ENCODE assay signal across 11 mouse cellular contexts in the genomic region with DNA sequence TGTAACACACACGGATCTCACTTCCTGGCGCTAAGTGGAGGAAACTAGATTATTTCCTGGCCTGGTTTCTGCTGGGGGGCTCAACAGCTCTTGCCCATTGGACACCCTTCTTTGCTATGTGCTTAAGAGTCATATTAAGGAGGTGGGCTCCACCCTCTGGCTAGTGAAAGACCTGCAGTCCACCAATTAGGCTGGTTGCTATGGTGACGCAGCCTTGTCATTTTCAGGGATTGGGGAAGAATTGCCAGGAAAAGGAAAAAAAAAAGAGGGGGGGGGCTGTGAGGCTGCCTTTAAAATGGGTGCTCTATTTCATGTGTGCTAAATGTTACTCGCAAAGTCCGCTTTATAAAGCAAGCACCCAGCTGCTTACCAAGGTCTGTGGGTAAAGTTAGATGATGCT. TPM values are rescaled to one million over a fixed set of nuclear protein-coding genes. Genes with fewer than 3 reads are reported as not detected.
DNase-seq lines count a peak whose midpoint lies in the region; ATAC-seq lines count a peak whose summit lies in the region.
"Had no signal": no experiment of that assay in that cellular context is flagged by ENCODE, and none has a peak within 500 bp of the region (broad histone marks: within the 10 kb centered on the region; RNA-seq: fewer than 3 reads in every experiment).

No protein-coding gene starts in this region.

- H3K27ac ChIP-seq in intestine, embryonic 14.5 days (ENCODE audit: low read depth) = no peak overlapping the region
- no peak overlapping the region for H3K27ac ChIP-seq in intestine, embryonic 16.5 days (ENCODE audit: low read length)
- no peak overlapping the region for H3K27ac ChIP-seq in hindbrain, embryonic 14.5 days
- peak overlapping the region; percentile 25; the same call in 1 of the 2 replicates for H3K27ac ChIP-seq in midbrain, embryonic 13.5 days
- H3K27ac ChIP-seq in kidney, embryonic 16.5 days (ENCODE audit: low read length) = no peak overlapping the region
- H3K27ac ChIP-seq: liver, embryonic 13.5 days; stomach, embryonic 15.5 days had no signal

- H3K9ac ChIP-seq in intestine, embryonic 14.5 days (ENCODE audit: low read length) = no peak overlapping the region
- no peak overlapping the region for H3K9ac ChIP-seq in intestine, embryonic 16.5 days (ENCODE audit: low read depth, low read length)
- 0 out of 2 replicates have a peak overlapping the region, but pooled peaks have one; percentile 95 for H3K9ac ChIP-seq in hindbrain, embryonic 14.5 days
- peak overlapping the region; percentile 46; the same call in 1 of the 2 replicates for H3K9ac ChIP-seq in midbrain, embryonic 13.5 days (replicated peaks)
- H3K9ac ChIP-seq in kidney, embryonic 16.5 days (replicated peaks; ENCODE audit: low read length) = no peak overlapping the region
- H3K9ac ChIP-seq: liver, embryonic 13.5 days; stomach, embryonic 15.5 days had no signal

- peaks cover 78% of the 10 kb centered on the region for H3K27me3 ChIP-seq in intestine, embryonic 14.5 days (replicated peaks; ENCODE audit: control insufficient read depth, insufficient read depth, low read length)
- H3K27me3 ChIP-seq in intestine, embryonic 16.5 days (replicated peaks; ENCODE audit: control insufficient read depth, insufficient read depth, low read length) = peaks cover 64% of the 10 kb centered on the region
- H3K27me3 ChIP-seq in hindbrain, embryonic 14.5 days (ENCODE audit: control insufficient read depth, insufficient read depth, low read length) = no peaks in the 10 kb centered on the region
- H3K27me3 ChIP-seq in midbrain, embryonic 13.5 days = peaks cover 16% of the 10 kb centered on the region; the same call in 1 of the 2 replicates
- peaks cover 75% of the 10 kb centered on the region for H3K27me3 ChIP-seq in kidney, embryonic 16.5 days (ENCODE audit: insufficient read depth, low read length)

- no peaks in the 10 kb centered on the region for H3K9me3 ChIP-seq in intestine, embryonic 14.5 days (ENCODE audit: control insufficient read depth, low read length)
- no peaks in the 10 kb centered on the region for H3K9me3 ChIP-seq in intestine, embryonic 16.5 days (ENCODE audit: control insufficient read depth, low read length)
- no peaks in the 10 kb centered on the region for H3K9me3 ChIP-seq in hindbrain, embryonic 14.5 days (ENCODE audit: control insufficient read depth, low read length)
- no peaks in the 10 kb centered on the region for H3K9me3 ChIP-seq in midbrain, embryonic 13.5 days
- H3K9me3 ChIP-seq in kidney, embryonic 16.5 days (ENCODE audit: low read length) = no peaks in the 10 kb centered on the region
- H3K9me3 ChIP-seq: liver, embryonic 13.5 days; stomach, embryonic 15.5 days had no signal

- H3K4me1 ChIP-seq in intestine, embryonic 14.5 days (replicated peaks; ENCODE audit: control insufficient read depth, insufficient read depth, low read length) = no peaks in the 10 kb centered on the region
- H3K4me1 ChIP-seq in intestine, embryonic 16.5 days (ENCODE audit: control insufficient read depth, insufficient read depth, low read length) = peaks cover 6% of the 10 kb centered on the region; the same call in 1 of the 2 replicates
- H3K4me1 ChIP-seq in hindbrain, embryonic 14.5 days (replicated peaks; ENCODE audit: control insufficient read depth, insufficient read depth, low read length) = peaks cover 62% of the 10 kb centered on the region
- H3K4me1 ChIP-seq in midbrain, embryonic 13.5 days (replicated peaks) = peaks cover 69% of the 10 kb centered on the region
- peaks cover 5% of the 10 kb centered on the region; the same call in 1 of the 2 replicates for H3K4me1 ChIP-seq in kidney, embryonic 16.5 days (ENCODE audit: insufficient read depth, low read length)
- H3K4me1 ChIP-seq: liver, embryonic 13.5 days; stomach, embryonic 15.5 days had no signal

- no peak overlapping the region for H3K4me2 ChIP-seq in intestine, embryonic 14.5 days (ENCODE audit: low read length)
- H3K4me2 ChIP-seq in intestine, embryonic 16.5 days (ENCODE audit: low read depth, low read length) = no peak overlapping the region
- H3K4me2 ChIP-seq in hindbrain, embryonic 14.5 days (replicated peaks) = peak overlapping the region; percentile 66
- H3K4me2 ChIP-seq in midbrain, embryonic 13.5 days (replicated peaks) = peak overlapping the region; percentile 75
- H3K4me2 ChIP-seq in kidney, embryonic 16.5 days (replicated peaks; ENCODE audit: low read depth, low read length) = no peak overlapping the region
- H3K4me2 ChIP-seq: liver, embryonic 13.5 days; stomach, embryonic 15.5 days had no signal

- peak; percentile 58 for DNase-seq in intestine, embryonic 14.5 days (ENCODE audit: low spot score)
- peak; percentile 62 to 79 for DNase-seq in cerebellum, postnatal 25 days
- peak; percentile 77 for DNase-seq in hindbrain, embryonic 14.5 days (ENCODE audit: low spot score)
- no peak for DNase-seq in adrenal gland, adult (ENCODE audit: inconsistent age in 2 of 2, low spot score in 1 of 2)
- DNase-seq: liver, embryonic 13.5 days had no signal

- H3K4me3 ChIP-seq in intestine, embryonic 14.5 days (ENCODE audit: low read depth, low read length) = no peak overlapping the region
- no peak overlapping the region for H3K4me3 ChIP-seq in intestine, embryonic 16.5 days (ENCODE audit: low read length)
- H3K4me3 ChIP-seq in hindbrain, embryonic 14.5 days (replicated peaks; ENCODE audit: low read length) = peak overlapping the region; percentile 85
- H3K4me3 ChIP-seq in midbrain, embryonic 13.5 days (replicated peaks) = peak overlapping the region; percentile 85
- no peak overlapping the region for H3K4me3 ChIP-seq in kidney, embryonic 16.5 days (ENCODE audit: low read length)
- H3K4me3 ChIP-seq: erythroblast, embryonic 14.5 days; liver, embryonic 13.5 days; stomach, embryonic 15.5 days had no signal

- 42% methylated on average over 5 of the region's 5 CpGs for WGBS in intestine, embryonic 14.5 days
- 46% methylated on average over 5 of the region's 5 CpGs for WGBS in intestine, embryonic 16.5 days
- 40% methylated on average over 5 of the region's 5 CpGs for WGBS in hindbrain, embryonic 14.5 days
- 43% methylated on average over 5 of the region's 5 CpGs for WGBS in midbrain, embryonic 13.5 days
- 52% methylated on average over 5 of the region's 5 CpGs for WGBS in kidney, embryonic 16.5 days

- no peaks in the 10 kb centered on the region for H3K36me3 ChIP-seq in intestine, embryonic 14.5 days (ENCODE audit: control insufficient read depth, insufficient read depth, low read length)
- H3K36me3 ChIP-seq in intestine, embryonic 16.5 days (ENCODE audit: control insufficient read depth, insufficient read depth, low read length) = no peaks in the 10 kb centered on the region
- no peaks in the 10 kb centered on the region for H3K36me3 ChIP-seq in hindbrain, embryonic 14.5 days (replicated peaks; ENCODE audit: control insufficient read depth, insufficient read depth)
- H3K36me3 ChIP-seq in midbrain, embryonic 13.5 days = no peaks in the 10 kb centered on the region
- H3K36me3 ChIP-seq in kidney, embryonic 16.5 days (ENCODE audit: insufficient read depth, low read length) = no peaks in the 10 kb centered on the region
- H3K36me3 ChIP-seq: liver, embryonic 13.5 days; stomach, embryonic 15.5 days had no signal

- ATAC-seq in intestine, embryonic 14.5 days (replicated peaks; ENCODE audit: low FRiP score, low TSS enrichment, low read depth) = no peak
- ATAC-seq in intestine, embryonic 16.5 days = no peak
- ATAC-seq in hindbrain, embryonic 14.5 days (ENCODE audit: low FRiP score) = no peak
- ATAC-seq in midbrain, embryonic 13.5 days = peak; percentile 21; the same call in 1 of the 2 replicates
- ATAC-seq in inflammation-experienced regulatory T-cells, adult 6 months = no peak
- no peak for ATAC-seq in kidney, embryonic 16.5 days (ENCODE audit: low FRiP score, low TSS enrichment)

RNA-seq across cellular contexts. Expression of a gene that starts 2.9 kb away (rescaled TPM):
- 2.8 and 3.7 TPM in 2 replicates for polyA plus RNA-seq in intestine, embryonic 14.5 days (2014; fragmentation: Nextera tagmentation; extraction: Ambion mirVana)
- polyA plus RNA-seq in intestine, embryonic 16.5 days (2015; fragmentation: Nextera tagmentation; extraction: Ambion mirVana) = 2.0 and 2.1 TPM in 2 replicates
- 27.6 and 30.0 TPM in 2 replicates for polyA plus RNA-seq in hindbrain, embryonic 14.5 days (2014; fragmentation: Nextera tagmentation; extraction: Ambion mirVana)
- polyA plus RNA-seq in midbrain, embryonic 13.5 days (2015; fragmentation: Nextera tagmentation; extraction: Ambion mirVana) = 13.1 and 14.8 TPM in 2 replicates
- not detected for polyA plus RNA-seq in inflammation-experienced regulatory T-cells, adult 6 months (2017; shearing (Covaris generic))
- 4.7 and 4.9 TPM in 2 replicates for polyA plus RNA-seq in kidney, embryonic 16.5 days (2015; fragmentation: Nextera tagmentation; extraction: Ambion mirVana)
- polyA plus RNA-seq: erythroblast, embryonic 14.5 days had no signal

Comparison
In these comparisons a context has a peak if more than half of its experiments do, and no peak if none do; other contexts are left out.
1. DNase-seq: peak in intestine, embryonic 14.5 days (single experiment), cerebellum, postnatal 25 days (2 of 2) and hindbrain, embryonic 14.5 days (single experiment); none in adrenal gland, adult (0 of 2).
2. H3K4me2 ChIP-seq: peak in hindbrain, embryonic 14.5 days (single experiment) and midbrain, embryonic 13.5 days (single experiment); none in intestine, embryonic 14.5 days (single experiment), intestine, embryonic 16.5 days (single experiment) and kidney, embryonic 16.5 days (single experiment).
3. H3K4me3 ChIP-seq: peak in hindbrain, embryonic 14.5 days (single experiment) and midbrain, embryonic 13.5 days (single experiment); none in intestine, embryonic 14.5 days (single experiment), intestine, embryonic 16.5 days (single experiment) and kidney, embryonic 16.5 days (single experiment).
4. H3K9ac ChIP-seq: peak in hindbrain, embryonic 14.5 days (single experiment) and midbrain, embryonic 13.5 days (single experiment); none in intestine, embryonic 14.5 days (single experiment), intestine, embryonic 16.5 days (single experiment) and kidney, embryonic 16.5 days (single experiment).